Mouse (Mus musculus) liver, postnatal 0 days (tissue): ENCODE measurements around the gene Tktl1. TPM values are rescaled to one million over a fixed set of nuclear protein-coding genes. Genes with fewer than 3 reads are reported as not detected.

ENCODE experiments used
- ATAC-seq: fragments of 200-750 bp; cut with Nextera tagmentation; 2 replicates; pipeline ENCODE4 v1.8.0; 2017; ENCODE audit warnings: mild to moderate bottlenecking, moderate library complexity
- DNase-seq: peaks from one replicate; pipeline ENCODE4 v3.0.0-alpha.2; 2016
- H3K27ac ChIP-seq: fragments of 300-500 bp; sonication (generic); 2 replicates; pipeline ENCODE4 v1.5.1; 2014; ENCODE audit warnings: antibody characterized with exemption, moderate library complexity, mild to moderate bottlenecking, low read depth
- H3K27me3 ChIP-seq: fragments of 300-500 bp; sonication (generic); 2 replicates; pipeline ENCODE4 v1.6.1; 2014; ENCODE audit warnings: low read length, control low read depth, mixed read lengths; ENCODE audit not compliant: insufficient read depth
- H3K36me3 ChIP-seq: fragments of 300-500 bp; sonication (generic); replicated peaks from 2 replicates; pipeline ENCODE4 v1.6.1; 2014; ENCODE audit warnings: mild to moderate bottlenecking, control low read depth, low read length, moderate library complexity, mixed read lengths; ENCODE audit not compliant: insufficient read depth
- H3K4me1 ChIP-seq: fragments of 300-500 bp; sonication (generic); 2 replicates; pipeline ENCODE4 v1.6.1; 2014; ENCODE audit warnings: antibody characterized with exemption, mild to moderate bottlenecking, control low read depth; ENCODE audit not compliant: insufficient read depth
- H3K4me2 ChIP-seq: fragments of 300-500 bp; sonication (generic); 2 replicates; pipeline ENCODE4 v1.6.1; 2014; ENCODE audit warnings: low read depth, mild to moderate bottlenecking, low read length, moderate library complexity, mixed read lengths
- H3K4me3 ChIP-seq: fragments of 300-500 bp; sonication (generic); 2 replicates; pipeline ENCODE4 v1.5.1; 2014; ENCODE audit warnings: low read depth, low read length
- H3K9ac ChIP-seq: fragments of 300-500 bp; sonication (generic); replicated peaks from 2 replicates; pipeline ENCODE4 v1.6.1; 2014; ENCODE audit warnings: mild to moderate bottlenecking, moderate library complexity
- H3K9me3 ChIP-seq: fragments of 300-500 bp; sonication (generic); 2 replicates; pipeline ENCODE4 v1.6.1; 2016; ENCODE audit warnings: mild to moderate bottlenecking, control low read depth, low read length, mixed read lengths
- CTCF ChIP-seq: sonication (generic); IDR thresholded peaks from 2 replicates; pipeline ENCODE4 v1.5.1; 2016; ENCODE audit warnings: antibody characterized with exemption, low read depth
- EP300 ChIP-seq: IDR thresholded peaks from 2 replicates; pipeline ENCODE4 v1.6.1; 2016; ENCODE audit warnings: antibody characterized with exemption, low read depth, mild to moderate bottlenecking
- WGBS: fragments of 180-500 bp; shearing (Covaris S2); extraction: QIAGEN DNeasy Blood & Tissue Kit; methylation state at CpG from one replicate; pipeline ENCODE4 v1.1.7; 2014; ENCODE audit not compliant: insufficient replicate concordance; 5-methylcytosine and 5-hydroxymethylcytosine counted together
- polyA plus RNA-seq: library from polyadenylated mRNA; unstranded; fragments of >200 nt; fragmentation: Nextera tagmentation; extraction: Ambion mirVana; gene quantifications from 2 replicates; pipeline ENCODE4 v1.2.1, GENCODE M21; 2015

The Tktl1 gene
- polyA plus RNA-seq, 1 experiment from 2014 or later = not detected

DNA sequence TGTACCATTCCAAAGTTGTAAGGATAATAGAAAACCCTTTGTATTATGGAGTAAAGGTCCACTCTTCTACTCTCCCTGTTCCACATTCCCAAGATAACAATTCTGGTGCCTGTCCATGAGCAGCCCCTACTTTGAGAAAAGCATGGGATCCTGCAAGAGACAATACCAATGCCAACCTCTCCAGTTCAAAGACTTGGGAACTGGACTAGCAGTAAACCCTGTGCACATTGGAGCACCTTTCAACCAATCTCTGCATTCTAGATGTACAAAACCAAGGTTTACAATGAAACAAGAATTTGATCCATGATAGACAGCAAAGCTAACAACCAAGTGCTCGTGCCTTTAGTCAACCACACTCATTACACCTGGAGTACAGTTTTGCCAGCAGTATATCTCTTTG is 68.0 kb downstream of the Tktl1 start:
- Histone ChIP-seq H3K9me3 (no peaks in the 10 kb centered on the region), H3K27me3 (no peaks in the 10 kb centered on the region), H3K4me1 (peaks cover 11% of the 10 kb centered on the region), H3K36me3 (peaks cover 6% of the 10 kb centered on the region; the same call in 1 of the 2 replicates), H3K9ac (peak overlapping the region; percentile 12; the same call in 1 of the 2 replicates), H3K27ac (peak overlapping the region; percentile 82), H3K4me3 (peak overlapping the region; percentile 56), H3K4me2 (peak overlapping the region; percentile 74)
- WGBS = 23% methylated on average over 1 of the region's 1 CpGs
- no peak for ATAC-seq
- TF ChIP-seq EP300 = no peak
- no peak for TF ChIP-seq CTCF
- no peak for DNase-seq

DNA sequence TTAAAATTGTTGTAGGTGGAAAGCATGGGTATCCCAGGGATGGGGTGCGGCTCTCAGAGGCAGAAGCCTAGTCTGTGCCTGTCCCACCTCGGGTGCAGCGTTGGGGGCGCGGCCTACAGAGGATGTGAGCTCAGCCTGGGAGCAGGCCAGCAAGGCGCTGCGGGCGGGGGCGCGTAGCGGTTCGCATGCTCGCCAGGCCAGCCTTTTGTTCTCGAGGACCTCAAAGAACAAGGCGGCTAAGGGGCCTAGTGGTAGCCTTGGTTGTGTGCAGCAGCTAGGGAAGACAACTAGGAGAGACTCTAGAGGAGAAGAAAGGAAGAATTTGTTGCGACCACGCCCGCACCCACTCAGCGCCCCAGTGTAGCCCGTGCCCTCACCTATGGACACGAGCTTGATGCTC is 68.6 kb downstream of the Tktl1 start:
- Histone ChIP-seq H3K4me2 (peak overlapping the region; percentile 74), H3K4me3 (peak overlapping the region; percentile 56), H3K36me3 (peaks cover 5% of the 10 kb centered on the region; the same call in 1 of the 2 replicates), H3K9me3 (no peaks in the 10 kb centered on the region), H3K27ac (peak overlapping the region; percentile 82), H3K4me1 (peaks cover 11% of the 10 kb centered on the region), H3K27me3 (no peaks in the 10 kb centered on the region), H3K9ac (peak overlapping the region; percentile 12)
- DNase-seq (peak; percentile 72), ATAC-seq (peak; percentile 32)
- TF ChIP-seq CTCF (no peak), EP300 (no peak)
- WGBS = 23% methylated on average over 13 of the region's 21 CpGs

DNA sequence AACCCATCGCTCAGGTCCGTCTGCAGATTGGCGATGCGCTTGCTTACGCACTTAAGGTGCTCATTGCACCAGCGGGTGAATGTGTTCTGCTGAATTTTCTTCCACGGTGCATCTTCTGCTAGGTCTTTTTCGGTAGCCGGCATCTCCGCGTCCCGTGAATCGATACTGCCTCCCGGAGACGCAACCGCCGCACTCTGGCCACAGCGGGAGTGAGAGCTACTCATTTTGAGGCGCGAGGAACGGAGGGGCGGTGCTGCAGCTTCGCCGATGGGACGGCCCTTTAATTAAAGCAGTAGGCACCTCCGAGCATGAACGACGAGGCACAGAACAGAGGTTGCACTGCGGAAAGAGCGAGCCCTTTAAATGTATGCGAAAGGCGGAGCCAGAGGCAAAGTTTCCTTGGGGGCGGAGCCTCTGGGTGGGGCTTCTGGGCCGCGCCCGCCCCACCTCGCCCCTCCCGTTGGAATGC is 69.2 kb downstream of the Tktl1 start:
- Histone ChIP-seq H3K9ac (peak overlapping the region; percentile 12), H3K4me1 (peaks cover 11% of the 10 kb centered on the region), H3K27me3 (no peaks in the 10 kb centered on the region), H3K4me3 (peak overlapping the region; percentile 56), H3K36me3 (0 out of 2 replicates have a peak, but pooled peaks cover 3% of the 10 kb centered on the region), H3K9me3 (no peaks in the 10 kb centered on the region), H3K4me2 (peak overlapping the region; percentile 74), H3K27ac (peak overlapping the region; percentile 82)
- DNase-seq = peak; percentile 83
- TF ChIP-seq CTCF = no peak
- no peak for TF ChIP-seq EP300
- 19% methylated on average over 38 of the region's 38 CpGs for WGBS
- ATAC-seq = peak; percentile 79

DNA sequence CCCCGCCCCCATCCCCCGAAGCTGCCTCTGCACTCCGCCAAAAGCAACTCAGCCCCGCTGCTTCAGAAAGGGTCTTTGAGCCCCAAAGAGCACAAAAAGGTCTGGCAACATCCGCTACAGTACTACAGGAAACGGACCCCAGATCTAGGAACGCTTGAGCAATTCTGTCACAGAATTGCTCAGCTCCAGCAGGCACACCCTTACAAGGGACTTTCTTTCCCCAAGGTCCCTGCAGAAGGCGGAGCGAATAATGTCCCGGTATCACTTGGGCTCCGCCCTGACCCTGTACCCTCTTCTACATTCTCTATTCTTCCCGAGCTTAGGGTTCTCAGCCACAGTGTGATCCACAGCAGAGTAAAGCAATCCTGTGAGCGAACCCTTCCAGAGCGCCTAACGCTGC is 69.6 kb downstream of the Tktl1 start:
- Histone ChIP-seq H3K4me3 (peak overlapping the region; percentile 56), H3K9ac (no peak overlapping the region; the same call in 1 of the 2 replicates), H3K4me2 (peak overlapping the region; percentile 74), H3K27me3 (no peaks in the 10 kb centered on the region), H3K9me3 (no peaks in the 10 kb centered on the region), H3K36me3 (0 out of 2 replicates have a peak, but pooled peaks cover 3% of the 10 kb centered on the region), H3K4me1 (peaks cover 11% of the 10 kb centered on the region), H3K27ac (peak overlapping the region; percentile 77)
- 21% methylated on average over 15 of the region's 15 CpGs for WGBS
- ATAC-seq (peak; percentile 33), DNase-seq (no peak)
- no peak for TF ChIP-seq CTCF
- no peak for TF ChIP-seq EP300

DNA sequence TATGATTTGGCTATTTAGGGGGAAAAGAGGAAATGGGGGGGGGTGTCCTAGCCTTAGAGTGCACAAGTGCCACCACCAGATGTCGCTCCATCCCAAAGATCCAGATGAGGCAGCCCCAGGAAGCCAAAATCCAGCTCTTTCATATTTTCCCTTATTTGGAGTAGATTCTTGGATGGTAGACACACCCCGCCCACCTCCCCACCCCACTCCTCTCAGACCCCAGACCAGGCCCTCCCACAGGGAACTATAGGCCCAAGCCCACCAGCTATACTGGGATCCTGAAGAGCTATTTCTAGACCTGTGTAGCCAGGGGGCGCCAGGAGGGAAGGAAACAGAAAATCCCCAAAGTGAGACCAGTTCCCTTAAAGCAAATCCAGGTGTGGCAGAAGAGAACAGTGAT is 71.6 kb downstream of the Tktl1 start:
- H3K4me2 ChIP-seq = peak overlapping the region; percentile 69
- H3K27me3 ChIP-seq = no peaks in the 10 kb centered on the region
- DNase-seq (peak; percentile 73), ATAC-seq (no peak)
- H3K4me3 ChIP-seq = 0 out of 2 replicates have a peak overlapping the region, but pooled peaks have one; percentile 40
- no peaks in the 10 kb centered on the region for H3K36me3 ChIP-seq
- 18% methylated on average over 3 of the region's 3 CpGs for WGBS
- TF ChIP-seq CTCF (peak; percentile 65), EP300 (no peak)
- H3K9ac ChIP-seq = no peak overlapping the region
- no peaks in the 10 kb centered on the region for H3K9me3 ChIP-seq
- no peak overlapping the region for H3K27ac ChIP-seq
- H3K4me1 ChIP-seq = peaks cover 7% of the 10 kb centered on the region; the same call in 1 of the 2 replicates

DNA sequence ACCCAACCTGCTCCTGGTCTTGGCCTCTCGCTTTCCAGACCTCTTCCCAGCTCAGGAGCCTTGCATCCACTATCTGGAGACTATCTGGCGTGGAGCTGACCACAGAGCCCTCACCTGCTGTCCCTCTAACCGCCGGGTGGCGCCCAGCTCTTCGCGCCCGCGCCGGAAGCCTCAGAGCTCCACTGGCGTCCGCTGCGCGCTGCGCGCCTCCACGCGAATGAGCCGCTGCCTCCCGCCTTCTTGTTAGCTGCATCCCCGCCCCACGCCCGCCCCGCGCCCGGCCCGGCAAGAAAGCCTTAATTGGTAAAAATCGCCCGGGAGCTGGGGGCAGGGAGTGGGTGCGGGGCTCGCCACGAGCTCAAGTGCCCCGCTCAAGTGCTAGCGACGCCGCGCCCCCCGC is 72.6 kb downstream of the Tktl1 start, which contains the start of gene Flna:
Flna (minus strand) TSS at position 206 of the 400 bp plus-strand sequence.
- no peak for TF ChIP-seq EP300
- peak; percentile 52 for TF ChIP-seq CTCF
- Histone ChIP-seq H3K9me3 (no peaks in the 10 kb centered on the region), H3K36me3 (no peaks in the 10 kb centered on the region), H3K4me2 (peak within 1 kb of the TSS; percentile 69), H3K27ac (peak within 1 kb of the TSS; percentile 26; the same call in 1 of the 2 replicates), H3K4me1 (peaks cover 6% of the 10 kb centered on the region; the same call in 1 of the 2 replicates), H3K27me3 (no peaks in the 10 kb centered on the region), H3K9ac (peak within 1 kb of the TSS; percentile 33; the same call in 1 of the 2 replicates), H3K4me3 (peak within 1 kb of the TSS; percentile 40)
- DNase-seq = peak; percentile 67
- ATAC-seq = no peak
- WGBS = 20% methylated on average over 22 of the region's 38 CpGs
